Mouse (Mus musculus): ENCODE results near the gene Slx4ip.
"Not testable (repeated sequence)": the region's sequence is repeated elsewhere in the genome, so short reads cannot be mapped to it uniquely, and the experiment has no call there.

DNA sequence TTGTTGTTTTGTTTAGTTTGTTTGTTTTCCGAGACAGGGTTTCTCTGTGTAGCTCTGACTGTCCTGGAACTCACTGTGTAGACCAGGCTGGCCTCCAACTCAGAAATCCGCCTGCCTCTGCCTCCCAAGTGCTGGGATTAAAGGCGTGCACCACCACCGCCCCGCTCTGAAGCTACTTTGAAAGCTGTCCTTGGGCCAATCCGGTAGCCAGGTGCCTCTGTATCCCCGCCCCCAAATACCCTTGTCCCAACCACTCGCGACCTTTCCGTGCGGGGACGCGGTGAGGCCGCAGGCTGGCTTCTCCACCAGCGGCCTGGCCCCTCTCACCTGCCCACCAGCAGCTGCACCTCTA is 326 bp upstream of the Slx4ip start:
- not testable (repeated sequence) for TF ChIP-seq CTCF (conservative IDR thresholded peaks at IDR 0.05; ENCODE audit: insufficient read depth, insufficient read length, low read depth, low read length); POLR2A (IDR thresholded peaks at IDR 0.05; ENCODE audit: low read depth, low read length)

All from kidney, adult 2 months (tissue).